Mouse (Mus musculus): ENCODE results near the gene Plcb2. TPM values are rescaled to one million over a fixed set of nuclear protein-coding genes. Genes with fewer than 3 reads are reported as not detected.

The Plcb2 gene
- total RNA-seq, 2 experiments from 2014 or later = 1.8 to 3.0 TPM

GRCm38 (mm10) chr2:118711038-118711494 is 17.2 kb downstream of the Plcb2 start:
- peak; percentile 75 for DNase-seq

- DNase-seq = no peak
These were observed 18.5 kb downstream of the Plcb2 start for GRCm38 (mm10) chr2:118709655-118710221.

- DNase-seq = no peak
These were observed 19.8 kb downstream of the Plcb2 start for GRCm38 (mm10) chr2:118708472-118708871.

- DNase-seq = no peak
These were observed 21.8 kb downstream of the Plcb2 start for GRCm38 (mm10) chr2:118706436-118706835.

- no peak for DNase-seq
These were observed 24.1 kb downstream of the Plcb2 start, which contains the start of gene Ankrd63 for GRCm38 (mm10) chr2:118703913-118704730. Gene Ankrd63, minus strand, starts transcription at chr2:118703963.

- peak; percentile 67 for DNase-seq
These were observed 25.1 kb downstream of the Plcb2 start for GRCm38 (mm10) chr2:118702883-118703761.

- DNase-seq = peak; percentile 45
These were observed 26.0 kb downstream of the Plcb2 start for GRCm38 (mm10) chr2:118701971-118702882.

GRCm38 (mm10) chr2:118701161-118701560 is 27.1 kb downstream of the Plcb2 start:
- DNase-seq = no peak

GRCm38 (mm10) chr2:118700179-118701062 is 27.8 kb downstream of the Plcb2 start:
- peak; percentile 94 for DNase-seq

- DNase-seq = peak; percentile 66
These were observed 30.3 kb downstream of the Plcb2 start for GRCm38 (mm10) chr2:118697955-118698354.

- DNase-seq = no peak
These were observed 30.8 kb downstream of the Plcb2 start for GRCm38 (mm10) chr2:118697311-118697877.

GRCm38 (mm10) chr2:118696451-118697308 is 31.6 kb downstream of the Plcb2 start:
- peak; percentile 51 for DNase-seq

GRCm38 (mm10) chr2:118695677-118696232 is 32.5 kb downstream of the Plcb2 start:
- DNase-seq = peak; percentile 73

GRCm38 (mm10) chr2:118693370-118693966 is 34.8 kb downstream of the Plcb2 start:
- no peak for DNase-seq

GRCm38 (mm10) chr2:118689875-118690274 is 38.4 kb downstream of the Plcb2 start:
- DNase-seq = peak; percentile 52

- peak; percentile 70 for DNase-seq
These were observed 40.4 kb downstream of the Plcb2 start for GRCm38 (mm10) chr2:118687791-118688190.

GRCm38 (mm10) chr2:118686693-118687092 is 41.5 kb downstream of the Plcb2 start:
- DNase-seq = no peak

- no peak for DNase-seq
These were observed 43.1 kb downstream of the Plcb2 start for GRCm38 (mm10) chr2:118685088-118685487.

All from adrenal gland, postnatal 10 days (tissue).